Mouse (Mus musculus) 3134 (cell line): ENCODE data around the gene Itih3.

Experiments
- DNase-seq: peaks from one replicate; pipeline ENCODE4 v3.0.0-alpha.2; 2011; ENCODE audit warnings: low spot score; ENCODE audit not compliant: insufficient read length; ENCODE audit errors: extremely low read depth

Gene Itih3

GRCm38 (mm10) chr14:30865311-30865710 lies 58.2 kb downstream of the Itih3 start:
- DNase-seq: no peak

DNA sequence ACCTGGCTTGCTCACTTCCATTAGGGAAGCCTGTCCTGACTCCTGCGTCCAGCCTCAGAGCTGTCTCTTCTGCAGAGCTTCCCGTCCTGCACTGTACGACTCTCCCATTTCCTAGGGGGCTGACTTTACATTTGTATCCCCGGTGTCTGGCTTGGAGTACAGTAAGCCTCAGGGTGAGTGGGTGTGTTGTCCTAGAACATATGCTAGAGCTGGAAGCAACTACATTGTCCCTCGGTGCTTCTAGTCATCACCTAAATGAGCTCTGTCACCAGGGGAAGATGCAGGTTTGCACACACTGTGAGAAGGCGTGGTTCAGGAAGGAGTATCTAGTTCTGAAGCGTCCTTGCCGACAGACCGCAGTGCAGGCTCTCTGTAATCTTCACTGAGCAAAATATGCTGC lies 61.2 kb downstream of the Itih3 start:
- no peak for DNase-seq

- no peak for DNase-seq
Measured at GRCm38 (mm10) chr14:30861421-30862125, 62.0 kb downstream of the Itih3 start.
